Mouse (Mus musculus): ENCODE data around the gene Spast. TPM values are rescaled to one million over a fixed set of nuclear protein-coding genes. Genes with fewer than 3 reads are reported as not detected.
A peak's percentile ranks its signal among the peaks of the same experiment; 100 is the strongest.
"Not testable (repeated sequence)": the region's sequence is repeated elsewhere in the genome, so short reads cannot be mapped to it uniquely, and the experiment has no call there.

Gene Spast
- 10 to 100 TPM; 54.2 to 56.3 TPM for total RNA-seq (2021)

DNA sequence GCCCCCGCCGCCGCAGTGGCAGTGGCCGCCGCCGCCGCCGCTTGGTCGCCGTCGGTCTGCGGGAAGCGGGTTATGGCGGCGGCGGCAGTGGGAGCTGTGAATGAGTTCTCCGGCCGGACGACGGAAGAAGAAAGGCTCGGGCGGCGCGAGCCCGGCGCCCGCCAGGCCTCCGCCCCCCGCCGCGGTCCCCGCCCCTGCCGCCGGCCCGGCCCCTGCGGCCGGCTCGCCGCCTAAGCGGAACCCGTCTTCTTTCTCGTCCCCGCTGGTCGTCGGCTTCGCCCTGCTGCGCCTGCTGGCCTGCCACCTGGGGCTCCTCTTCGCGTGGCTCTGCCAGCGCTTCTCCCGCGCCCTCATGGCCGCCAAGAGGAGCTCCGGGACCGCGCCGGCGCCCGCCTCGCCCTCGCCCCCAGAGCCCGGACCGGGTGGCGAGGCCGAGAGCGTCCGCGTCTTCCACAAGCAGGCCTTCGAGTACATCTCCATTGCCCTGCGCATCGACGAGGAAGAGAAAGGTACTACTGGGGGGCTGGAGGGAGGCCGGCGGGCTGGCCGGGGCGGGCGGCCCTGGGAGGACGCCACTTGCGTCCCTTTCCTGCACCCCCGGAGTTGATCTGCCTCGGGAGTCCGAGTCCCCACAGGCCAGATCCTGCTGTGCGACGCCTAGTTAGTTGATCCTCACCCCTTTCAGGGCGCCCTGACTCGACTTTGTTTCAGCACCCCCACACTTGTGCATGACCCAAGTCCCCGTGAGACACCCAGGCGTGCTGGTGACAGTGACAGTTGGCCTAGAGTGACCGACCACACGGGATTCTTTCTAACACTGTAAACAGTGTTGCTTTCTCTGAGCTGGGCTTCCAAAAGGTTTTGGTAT, at the start of gene Spast:
Spast (plus strand) TSS at position 51 of the 868 bp plus-strand sequence.
- DNase-seq (ENCODE audit: low spot score in 2 of 2) = peak; percentile 63 to 72
- intact Hi-C loops (cut with DNase I) = loop anchor here (2.0 kb wide), 2 partner anchors 44 to 56 kb away; partner anchors contain the start of genes Memo1 and Slc30a6

DNA sequence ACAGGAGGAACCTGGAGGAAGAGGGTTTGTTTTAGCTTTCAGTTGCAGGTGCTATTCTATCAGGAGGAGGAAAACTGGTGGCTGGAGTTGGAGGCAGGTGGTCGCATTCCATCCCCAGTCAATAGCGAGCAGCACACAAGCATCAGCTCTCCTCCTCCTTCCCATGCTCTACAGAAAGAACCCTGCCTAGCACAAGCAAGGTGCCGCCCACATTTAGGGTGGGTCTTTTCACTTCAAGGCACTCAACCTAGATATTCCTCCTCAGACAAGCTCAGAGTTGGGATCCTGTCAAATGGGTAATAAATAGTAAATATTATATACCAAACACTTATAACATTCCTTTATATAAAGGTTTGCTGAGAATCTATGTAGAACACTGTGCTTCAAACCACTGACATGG, 48.6 kb upstream of the Spast start:
- intact Hi-C loops (cut with DNase I) = no loop called here
- no peak for DNase-seq (ENCODE audit: low spot score in 2 of 2)

DNA sequence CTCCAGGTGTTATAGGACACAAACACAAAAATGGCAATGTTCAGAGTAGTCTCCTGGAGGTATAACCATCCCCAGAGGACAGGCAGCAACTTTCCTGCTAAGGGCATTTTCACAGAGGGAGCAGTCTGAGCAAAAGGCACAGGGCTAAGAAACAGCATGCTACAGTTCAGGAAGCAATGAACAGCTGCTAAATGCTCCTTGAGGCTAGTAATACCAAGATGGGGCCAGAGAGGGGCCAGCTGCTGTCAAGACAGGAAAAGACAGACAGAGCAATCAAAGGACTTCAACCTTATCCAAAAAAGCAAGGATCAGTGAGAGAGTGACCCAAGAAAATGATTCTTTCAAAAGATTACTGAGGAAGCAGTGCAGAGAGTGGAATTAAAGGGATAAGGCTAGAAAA, 47.9 kb upstream of the Spast start:
- no peak for DNase-seq (ENCODE audit: low spot score in 2 of 2)
- intact Hi-C loops (cut with DNase I) = no loop called here

DNA sequence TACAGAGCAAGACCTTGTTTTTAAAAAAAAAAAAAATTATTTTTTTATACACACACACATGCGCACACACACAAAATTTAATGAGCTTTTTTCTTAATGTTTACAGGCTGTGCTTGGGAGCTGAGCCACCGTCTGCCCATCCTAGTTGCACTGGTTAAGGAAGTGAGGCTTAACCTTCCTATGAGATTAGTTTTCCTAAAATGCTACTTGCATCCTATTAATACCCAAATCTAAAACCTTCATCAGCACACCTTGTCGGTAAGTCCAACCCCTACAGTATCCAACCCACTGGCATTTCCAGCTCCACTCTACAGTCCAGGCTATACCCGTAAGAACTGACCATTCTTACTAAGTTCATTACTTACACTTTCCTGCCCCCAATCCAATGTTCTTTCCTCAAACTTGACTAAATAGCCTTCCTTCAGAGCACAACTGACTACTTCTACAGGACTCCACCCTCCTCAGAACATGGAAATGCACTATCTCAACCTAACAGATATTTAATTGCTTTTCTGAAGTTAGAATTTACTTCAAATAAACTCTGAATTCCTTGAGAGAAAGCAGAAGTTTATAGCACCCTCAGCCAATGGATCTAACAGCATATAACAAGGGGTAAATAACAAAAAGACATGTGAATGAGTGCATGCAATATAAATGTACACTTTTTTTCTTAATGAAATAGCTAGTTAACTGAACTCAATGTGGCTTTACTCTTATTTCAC, 47.0 kb upstream of the Spast start:
- no peak for DNase-seq (ENCODE audit: low spot score in 2 of 2)
- intact Hi-C loops (cut with DNase I) = no loop called here

DNA sequence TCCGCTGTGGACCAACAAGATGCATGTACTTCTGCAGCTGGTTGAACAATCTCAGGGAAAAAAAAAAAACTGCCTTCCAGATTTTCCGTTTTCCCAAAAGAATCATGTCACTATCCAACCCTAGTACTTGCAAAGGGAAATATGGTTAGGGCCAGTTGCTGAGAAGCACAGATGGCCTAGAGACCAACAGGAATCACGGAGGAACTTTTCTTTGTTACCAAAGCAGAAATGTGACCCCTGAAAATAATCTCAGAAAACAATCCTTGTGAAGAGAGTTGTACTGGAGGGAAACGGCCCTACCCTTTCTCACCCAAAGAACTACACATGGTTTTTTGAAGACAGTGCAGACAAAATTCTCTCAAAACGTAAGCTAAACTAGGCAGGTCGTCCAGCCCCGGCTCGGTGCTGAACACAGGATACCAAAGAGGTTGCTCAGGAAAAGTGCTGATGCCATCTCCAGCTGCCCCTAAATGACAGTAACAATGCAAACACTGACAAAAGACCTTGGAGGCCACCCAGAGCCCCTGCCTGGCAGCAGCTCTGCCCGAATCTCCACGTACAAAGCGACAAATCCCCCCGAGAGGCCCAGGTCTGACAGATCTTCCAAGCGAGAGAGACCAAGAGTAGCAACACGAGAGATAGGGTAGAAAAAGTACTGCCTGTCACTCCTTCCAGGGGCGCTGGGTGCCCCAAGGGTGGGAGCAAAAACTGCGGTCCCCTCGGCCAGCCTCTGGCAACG, 44.9 kb upstream of the Spast start:
- DNase-seq (ENCODE audit: low spot score in 2 of 2) = peak in 1 of 2 experiments; percentile 39
- intact Hi-C loops (cut with DNase I) = loop anchor here (2.0 kb wide), 1 partner anchor 45 kb away; the partner anchor contains the start of gene Spast

DNA sequence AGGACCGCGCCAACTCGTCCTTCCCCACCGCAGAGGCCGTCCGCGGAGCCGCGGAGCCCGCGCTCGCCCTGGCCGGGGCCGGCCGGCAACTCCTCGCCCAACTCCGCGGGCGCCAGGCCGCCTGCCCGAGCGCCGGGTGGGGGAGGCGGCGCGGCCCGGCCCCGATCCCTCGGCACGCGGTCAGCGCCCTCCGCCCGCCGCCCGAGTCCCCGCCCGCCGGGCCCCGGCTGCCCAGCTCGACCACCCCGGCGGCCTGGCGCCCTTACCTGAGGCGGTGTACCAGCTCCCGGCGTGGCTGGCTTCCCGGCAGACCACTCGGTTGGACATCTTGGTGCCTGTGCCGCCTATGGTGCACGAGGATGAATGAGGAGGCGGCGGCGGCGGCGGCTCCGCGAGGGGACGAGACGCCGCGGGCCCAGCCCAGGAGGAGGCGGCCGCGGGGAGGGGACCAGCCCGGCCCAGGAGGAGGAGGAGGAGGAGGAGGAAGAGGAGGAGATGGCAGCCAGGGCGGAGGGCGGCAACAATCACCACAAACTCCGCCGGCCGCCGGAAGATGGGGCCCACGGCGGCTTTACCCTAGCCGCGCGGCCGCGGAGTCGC, 44.3 kb upstream of the Spast start:
- intact Hi-C loops (cut with DNase I) = loop anchor here (1.0 to 5.0 kb wide), 3 partner anchors 22 to 272 kb away; partner anchors contain the start of gene Spast
- peak; percentile 78 to 83 for DNase-seq (ENCODE audit: low spot score in 2 of 2)

DNA sequence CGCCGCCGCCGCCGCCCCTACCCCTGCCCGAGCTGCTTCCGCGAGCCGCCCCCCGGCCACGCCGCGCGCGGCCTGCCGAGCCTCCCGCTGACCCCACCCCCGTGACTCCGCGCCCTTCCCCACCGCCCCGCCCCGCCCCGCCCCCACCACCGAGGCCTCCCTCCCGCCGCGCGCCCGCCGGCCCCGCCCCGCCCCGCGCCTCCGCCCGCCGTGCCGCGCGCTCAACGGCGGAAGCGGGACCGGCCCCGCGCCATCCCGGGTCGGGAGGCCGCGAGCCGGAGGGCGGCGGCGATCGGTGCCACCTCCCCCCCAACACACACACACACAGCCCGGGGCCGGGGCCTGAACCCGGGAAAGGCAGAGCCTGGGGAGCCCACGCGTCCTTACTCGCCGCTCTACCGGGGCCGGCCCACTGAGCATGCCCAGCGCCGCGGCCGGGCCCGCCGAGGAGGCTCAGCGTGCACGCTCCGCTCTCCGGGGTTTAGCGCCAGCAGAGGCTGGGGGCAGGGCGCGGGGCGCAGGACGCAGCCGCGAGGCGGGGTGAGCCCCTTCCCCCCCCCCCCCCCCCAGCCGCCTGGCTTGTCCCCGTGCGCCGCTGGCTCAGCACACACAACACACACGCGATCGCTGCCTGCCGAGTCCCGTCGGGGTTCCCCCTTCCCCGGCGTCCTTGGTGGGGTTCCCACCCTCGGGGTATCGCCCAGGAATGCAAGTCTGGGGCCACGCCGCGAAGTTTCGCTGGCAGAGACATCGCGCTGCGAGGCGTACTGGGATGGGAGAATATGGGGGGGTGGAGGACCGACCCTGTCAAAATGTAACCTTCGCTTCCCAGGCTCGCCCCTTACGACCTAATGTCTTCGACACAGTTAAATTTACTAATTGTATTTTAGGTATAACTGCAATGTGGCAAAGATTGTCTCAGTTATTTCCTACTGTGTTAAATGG, 43.5 kb upstream of the Spast start, which contains the start of gene Memo1:
Memo1 (minus strand) TSS at position 496 of the 945 bp plus-strand sequence.
- intact Hi-C loops (cut with DNase I) = loop anchor here (1.0 to 5.0 kb wide), 3 partner anchors 21 to 273 kb away; partner anchors contain the start of gene Spast

DNA sequence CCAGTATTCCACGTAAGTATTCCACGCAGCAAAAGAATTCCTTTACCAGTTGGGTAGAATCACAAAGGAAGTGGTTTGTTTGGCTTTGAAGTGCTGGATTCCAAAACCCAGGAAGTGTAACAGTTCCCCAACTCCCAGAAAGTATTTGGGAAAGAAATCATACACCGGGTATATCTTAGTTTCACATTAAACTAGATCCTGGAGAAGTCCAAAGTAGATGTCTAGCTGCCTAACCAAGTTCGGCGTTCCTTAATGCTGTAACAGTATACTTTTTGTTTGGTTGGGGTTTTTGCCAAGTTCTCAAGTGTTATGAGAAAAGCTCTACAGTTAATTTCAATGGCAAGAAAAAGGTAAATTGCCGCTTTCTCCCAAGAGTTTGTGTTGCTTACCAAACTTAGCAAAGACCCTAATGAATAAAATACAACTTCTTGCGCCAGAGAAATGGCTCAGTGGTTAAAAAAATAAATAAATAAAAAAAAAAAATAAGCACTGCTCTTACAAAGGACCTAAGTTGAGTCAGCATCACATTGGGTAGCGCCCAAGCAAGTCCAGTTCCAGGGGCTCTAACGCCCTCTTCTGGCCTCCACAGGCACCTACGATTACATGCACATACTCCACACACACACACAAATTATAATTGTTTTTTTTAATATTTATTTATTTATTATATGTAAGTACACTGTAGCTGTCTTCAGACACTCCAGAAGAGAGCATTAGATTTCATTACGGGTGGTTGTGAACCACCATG, 42.5 kb upstream of the Spast start:
- DNase-seq (ENCODE audit: low spot score in 2 of 2) = no peak
- intact Hi-C loops (cut with DNase I) = loop anchor here (5.0 kb wide), 1 partner anchor 274 kb away; no protein-coding TSS in a partner anchor

More for the DNA sequence above, 43.5 kb upstream of the Spast start, which contains the start of gene Memo1:
- DNase-seq (ENCODE audit: low spot score in 2 of 2) = peak; percentile 85 to 90

DNA sequence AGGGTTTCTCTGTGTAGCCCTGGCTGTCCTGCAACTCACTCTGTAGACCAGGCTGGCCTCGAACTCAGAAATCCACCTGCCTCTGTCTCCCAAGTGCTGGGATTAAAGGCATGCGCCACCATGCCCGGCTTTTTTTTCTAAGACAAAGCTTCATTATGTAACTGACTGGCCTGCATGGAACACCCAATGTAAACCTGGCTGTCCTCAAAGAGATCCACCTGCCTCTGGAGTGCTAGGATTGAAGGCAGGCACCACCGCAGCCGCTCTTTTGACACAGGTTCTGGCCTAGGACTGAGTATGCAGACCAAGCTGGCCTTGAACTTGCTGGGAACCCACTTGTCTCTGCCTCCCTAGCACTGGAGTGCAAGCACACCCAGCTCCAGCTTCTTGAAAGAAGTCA, 41.8 kb upstream of the Spast start:
- intact Hi-C loops (cut with DNase I) = loop anchor here (5.0 kb wide), 1 partner anchor 275 kb away; no protein-coding TSS in a partner anchor
- not testable (repeated sequence) for DNase-seq (ENCODE audit: low spot score in 2 of 2)

DNA sequence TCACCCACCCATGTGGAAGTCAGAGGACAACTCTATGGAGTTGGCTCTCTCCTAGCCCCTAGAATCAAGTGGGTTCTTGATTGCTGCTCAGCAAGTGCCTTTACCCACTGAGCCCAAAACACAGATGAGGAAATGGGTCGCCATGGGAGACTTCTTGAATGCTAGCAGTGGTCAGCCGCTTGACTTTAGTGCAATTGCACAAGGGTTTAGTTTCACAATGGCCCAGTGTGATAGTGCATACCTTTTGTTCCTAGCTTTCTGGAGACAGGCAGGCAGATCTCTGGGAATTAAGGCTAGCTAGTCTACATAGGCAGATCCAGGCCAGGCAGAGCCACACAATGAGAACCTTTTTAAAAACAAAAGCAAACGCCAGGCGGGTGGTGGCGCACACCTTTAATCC, 38.7 kb upstream of the Spast start:
- DNase-seq (ENCODE audit: low spot score in 2 of 2) = no peak
- intact Hi-C loops (cut with DNase I) = no loop called here

DNA sequence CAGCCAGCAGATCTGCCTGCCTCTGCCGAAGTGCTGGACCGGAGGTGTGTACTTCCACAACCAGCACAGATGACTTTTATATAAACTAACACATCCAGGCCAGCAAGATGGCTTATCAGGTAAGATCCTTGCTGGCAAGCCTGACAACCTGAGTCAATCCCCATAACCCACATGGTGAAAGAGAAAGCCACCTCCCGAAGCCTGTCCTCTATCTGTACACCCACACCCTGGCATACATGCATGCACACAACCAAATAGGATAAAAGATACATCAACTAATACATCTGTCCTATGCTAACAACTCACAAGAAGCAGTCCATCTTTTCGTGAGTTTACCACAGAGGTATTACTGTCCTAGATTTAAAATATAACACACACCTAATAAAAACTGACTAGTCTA, 34.7 kb upstream of the Spast start:
- DNase-seq (ENCODE audit: low spot score in 2 of 2) = no peak
- intact Hi-C loops (cut with DNase I) = no loop called here

DNA sequence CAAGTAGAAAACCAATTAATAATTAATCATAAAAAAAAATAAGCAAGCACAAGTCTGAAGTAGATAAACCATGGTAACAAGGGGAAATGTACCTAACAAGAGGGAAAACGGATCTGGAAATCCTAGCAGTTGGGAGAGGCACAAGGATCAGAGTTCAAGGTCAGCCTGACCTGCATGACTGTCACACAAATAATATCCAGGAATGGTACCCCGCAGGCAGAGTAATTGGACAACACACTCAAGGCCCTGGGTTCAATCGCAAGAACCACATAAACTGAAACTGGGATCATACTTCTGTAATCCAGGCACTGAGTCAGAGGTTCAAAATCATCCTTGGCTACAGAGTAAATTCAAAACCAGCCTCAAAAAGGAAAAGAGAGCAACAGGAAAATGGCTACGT, 33.2 kb upstream of the Spast start:
- no peak for DNase-seq (ENCODE audit: low spot score in 2 of 2)
- intact Hi-C loops (cut with DNase I) = no loop called here

DNA sequence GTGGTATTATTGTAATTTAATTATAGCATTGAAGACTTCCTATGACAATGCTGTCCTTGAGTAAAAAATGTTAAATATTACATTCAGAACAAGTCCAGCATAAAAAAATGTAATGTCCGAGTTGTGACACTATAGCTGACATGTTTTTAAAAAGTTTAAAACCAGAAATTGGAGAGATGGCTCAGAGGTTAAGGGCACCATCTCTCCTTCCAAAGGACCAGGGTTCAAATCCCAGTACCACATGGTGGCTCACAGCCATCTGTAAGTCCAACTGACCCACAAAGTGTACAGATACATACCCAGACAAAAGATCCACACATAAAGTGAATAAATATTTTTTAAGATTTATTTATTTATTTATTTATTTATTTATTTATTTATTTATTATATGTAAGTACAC, 32.8 kb upstream of the Spast start:
- no peak for DNase-seq (ENCODE audit: low spot score in 2 of 2)
- intact Hi-C loops (cut with DNase I) = no loop called here

DNA sequence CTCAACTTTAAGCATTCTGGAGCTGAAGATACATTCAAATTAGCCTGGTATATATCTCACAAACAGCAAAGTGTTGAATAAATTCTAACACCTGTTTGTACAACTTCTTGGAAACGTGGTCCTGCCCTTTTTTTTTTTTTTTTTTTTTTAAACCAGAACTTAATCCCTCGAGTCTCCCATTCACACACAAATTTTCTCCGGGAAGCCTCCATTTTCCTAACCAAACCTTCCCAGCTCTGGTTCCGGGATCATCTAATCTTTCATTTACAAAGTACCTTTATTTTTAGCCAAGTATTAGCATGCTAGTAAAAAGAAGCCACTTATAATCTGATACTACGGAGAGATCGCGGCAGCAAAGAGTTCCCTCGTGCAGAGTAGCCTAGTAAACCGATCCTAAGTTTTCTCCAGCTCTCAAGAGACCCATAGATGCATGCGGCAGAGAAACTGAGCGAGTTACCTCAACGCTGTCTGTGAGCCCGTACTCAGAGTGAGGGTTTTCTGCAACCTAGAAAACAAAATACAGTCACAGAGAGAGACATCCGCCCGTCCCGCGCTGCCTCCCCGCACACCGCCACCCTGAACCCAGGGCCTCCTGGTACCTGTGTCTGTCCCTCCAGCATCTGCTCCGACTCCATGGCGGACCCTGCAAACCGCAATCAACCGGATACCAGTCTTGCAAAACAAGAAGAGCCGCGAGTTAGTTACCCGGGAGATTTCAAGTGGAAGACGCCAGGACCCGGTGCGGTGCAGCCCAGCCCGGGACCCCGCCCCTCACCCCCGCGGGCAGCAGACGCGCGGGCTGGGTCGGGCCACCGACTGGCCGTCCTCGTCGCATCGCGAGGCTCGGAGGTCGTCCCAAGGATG, 23.1 kb upstream of the Spast start:
- no peak for DNase-seq (ENCODE audit: low spot score in 2 of 2)
- intact Hi-C loops (cut with DNase I) = loop anchor here (1.0 kb wide), 1 partner anchor 20 kb away; the partner anchor contains the start of gene Memo1

DNA sequence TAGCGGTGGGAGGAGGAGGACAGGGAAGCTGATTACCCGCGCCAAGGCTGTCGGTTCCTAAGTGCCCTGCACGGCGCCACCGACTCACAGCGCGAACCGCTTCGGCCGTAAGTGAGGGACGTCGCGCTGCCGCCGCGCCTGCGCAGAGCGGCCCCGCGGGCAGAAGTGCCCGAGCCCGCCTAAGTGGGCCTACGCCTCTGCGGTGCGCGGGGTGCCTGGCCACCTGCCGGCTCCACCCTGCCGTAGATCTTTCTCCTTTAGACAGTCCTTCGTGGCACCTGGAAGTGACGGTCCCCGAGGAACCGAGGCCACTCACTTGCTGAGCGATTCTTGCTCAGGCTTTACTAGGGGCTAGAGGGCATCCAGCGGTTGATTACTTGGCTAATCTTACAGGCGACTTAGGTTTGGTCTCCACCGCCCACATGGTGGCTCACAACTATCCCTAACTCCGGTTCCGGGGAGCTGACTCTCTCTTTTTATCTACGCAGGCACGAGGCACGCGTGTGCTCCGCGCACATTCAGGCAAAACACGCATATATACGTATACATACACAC, 22.4 kb upstream of the Spast start:
- intact Hi-C loops (cut with DNase I) = loop anchor here (1.0 kb wide), 1 partner anchor 21 kb away; the partner anchor contains the start of gene Memo1
- DNase-seq (ENCODE audit: low spot score in 2 of 2) = peak; percentile 89 to 92

DNA sequence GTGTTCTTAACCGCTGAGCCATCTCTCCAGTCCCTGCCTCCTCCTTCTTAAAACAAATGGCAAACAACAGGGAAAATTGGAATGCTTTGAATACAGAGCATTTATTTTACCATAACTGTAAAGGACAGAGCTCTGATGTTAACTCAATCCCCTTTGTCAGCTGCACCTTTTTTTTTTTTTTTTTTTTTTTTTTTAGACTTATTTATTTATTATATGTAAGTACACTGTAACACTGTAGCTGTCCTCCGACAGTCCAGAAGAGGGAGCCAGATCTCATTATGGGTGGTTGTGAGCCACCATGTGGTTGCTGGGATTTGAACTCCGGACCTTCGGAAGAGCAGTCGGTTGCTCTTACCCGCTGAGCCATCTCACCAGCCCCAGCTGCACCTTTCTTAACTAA, 20.1 kb upstream of the Spast start:
- no peak for DNase-seq (ENCODE audit: low spot score in 2 of 2)
- intact Hi-C loops (cut with DNase I) = no loop called here

All from left cerebral cortex, postnatal 36 days (tissue).